In genomic region chr17:26314291-26314690, GRCm38 (mm10) we compare ENCODE assay signal across 8 mouse cellular contexts.
DNase-seq lines count a peak whose midpoint lies in the region; ATAC-seq lines count a peak whose summit lies in the region.
"Had no signal": no experiment of that assay in that cellular context is flagged by ENCODE, and none has a peak within 500 bp of the region (broad histone marks: within the 10 kb centered on the region; RNA-seq: fewer than 3 reads in every experiment).

No protein-coding gene starts in this region.

- H3K4me3 ChIP-seq in embryonic facial prominence, embryonic 14.5 days (ENCODE audit: low read depth, low read length), result no peak overlapping the region
- H3K4me3 ChIP-seq: liver, embryonic 15.5 days had no signal

- H3K4me2 ChIP-seq in embryonic facial prominence, embryonic 14.5 days (ENCODE audit: low read depth, low read length), result no peak overlapping the region
- H3K4me2 ChIP-seq: liver, embryonic 15.5 days had no signal

- WGBS in embryonic facial prominence, embryonic 14.5 days, result 5% methylated on average over 6 of the region's 6 CpGs

- no peak overlapping the region for H3K27ac ChIP-seq in embryonic facial prominence, embryonic 14.5 days (replicated peaks; ENCODE audit: low read depth, low read length)
- H3K27ac ChIP-seq: liver, embryonic 15.5 days had no signal

- no peak overlapping the region for H3K9ac ChIP-seq in embryonic facial prominence, embryonic 14.5 days (ENCODE audit: low read depth, low read length)
- H3K9ac ChIP-seq: liver, embryonic 15.5 days had no signal

- peak; percentile 32 for DNase-seq in ES-CJ7 (ENCODE audit: low read depth, low spot score)
- DNase-seq in adrenal gland, postnatal 10 days, result peak; percentile 90
- peak; percentile 88 for DNase-seq in embryonic facial prominence, embryonic 14.5 days (ENCODE audit: low spot score)
- DNase-seq in heart, postnatal 25 days (ENCODE audit: low spot score), result peak; percentile 50
- DNase-seq in layer of hippocampus, postnatal 14 days (ENCODE audit: low spot score in 2 of 2), result peak; percentile 80 to 87
- peak; percentile 49 to 67 for DNase-seq in spleen, postnatal 4 days (ENCODE audit: low spot score in 2 of 2)

- H3K9me3 ChIP-seq in embryonic facial prominence, embryonic 14.5 days (ENCODE audit: control insufficient read depth, low read length), result no peaks in the 10 kb centered on the region
- H3K9me3 ChIP-seq: liver, embryonic 15.5 days had no signal

- ATAC-seq in embryonic facial prominence, embryonic 14.5 days (ENCODE audit: low read depth), result peak; percentile 72; the same call in 1 of the 2 replicates
- ATAC-seq in megakaryocyte-erythroid progenitor cell, adult 5-6 weeks (replicated peaks; ENCODE audit: low FRiP score, low TSS enrichment, poor library complexity, severe bottlenecking), result 0 out of 2 replicates have a peak, but pooled peaks have one; percentile 50

- no peaks in the 10 kb centered on the region for H3K4me1 ChIP-seq in embryonic facial prominence, embryonic 14.5 days (ENCODE audit: control insufficient read depth, insufficient read depth, low read length)
- H3K4me1 ChIP-seq: liver, embryonic 15.5 days had no signal

- intact Hi-C loops in heart, postnatal 25 days (cut with DNase I), result loop anchor here (1.0 to 5.0 kb wide), 4 partner anchors 55 to 328 kb away; no protein-coding TSS in a partner anchor

- H3K27me3 ChIP-seq in embryonic facial prominence, embryonic 14.5 days (replicated peaks; ENCODE audit: control insufficient read depth, insufficient read depth, low read length), result no peaks in the 10 kb centered on the region; the same call in 1 of the 2 replicates

- no peaks in the 10 kb centered on the region for H3K36me3 ChIP-seq in embryonic facial prominence, embryonic 14.5 days (ENCODE audit: control insufficient read depth, insufficient read depth, low read length)
- H3K36me3 ChIP-seq: liver, embryonic 15.5 days had no signal

Comparison
In these comparisons a context has a peak if more than half of its experiments do, and no peak if none do; other contexts are left out.
1. DNase-seq: peak in every context shown above with its lines; median percentile 90 in adrenal gland, postnatal 10 days; 88 in embryonic facial prominence, embryonic 14.5 days; 84 in layer of hippocampus, postnatal 14 days; 58 in spleen, postnatal 4 days; 50 in heart, postnatal 25 days; 32 in ES-CJ7.